Mouse (Mus musculus) forebrain, postnatal 0 days (tissue): ENCODE data around the gene Lfng. TPM values are rescaled to one million over a fixed set of nuclear protein-coding genes. Genes with fewer than 3 reads are reported as not detected.

Experiments used
- ATAC-seq: fragments of 200-750 bp; cut with Nextera tagmentation; 2 replicates; pipeline ENCODE4 v1.8.0; 2017; ENCODE audit warnings: mild to moderate bottlenecking, moderate library complexity
- DNase-seq: peaks from one replicate; pipeline ENCODE4 v3.0.0-alpha.2; 2015
- H3K27ac ChIP-seq: fragments of 300-500 bp; sonication (generic); 2 replicates; pipeline ENCODE4 v1.5.1; 2014; ENCODE audit warnings: low read depth, mild to moderate bottlenecking, antibody characterized with exemption, low read length, moderate library complexity, mixed read lengths
- H3K27me3 ChIP-seq: fragments of 300-500 bp; sonication (generic); 2 replicates; pipeline ENCODE4 v1.6.1; 2014; ENCODE audit warnings: mild to moderate bottlenecking, low read length, mixed read lengths; ENCODE audit not compliant: insufficient read depth
- H3K36me3 ChIP-seq: fragments of 300-500 bp; sonication (generic); 2 replicates; pipeline ENCODE4 v1.6.1; 2014; ENCODE audit warnings: mild to moderate bottlenecking, moderate library complexity; ENCODE audit not compliant: insufficient read depth
- H3K4me1 ChIP-seq: fragments of 300-500 bp; sonication (generic); 2 replicates; pipeline ENCODE4 v1.6.1; 2014; ENCODE audit warnings: antibody characterized with exemption; ENCODE audit not compliant: insufficient read depth
- H3K4me2 ChIP-seq: fragments of 300-500 bp; sonication (generic); 2 replicates; pipeline ENCODE4 v1.6.1; 2014; ENCODE audit warnings: low read depth, mild to moderate bottlenecking, moderate library complexity
- H3K4me3 ChIP-seq: fragments of 300-500 bp; sonication (generic); 2 replicates; pipeline ENCODE4 v1.5.1; 2014; ENCODE audit warnings: low read depth, low read length, mixed read lengths
- H3K9ac ChIP-seq: fragments of 300-500 bp; sonication (generic); 2 replicates; pipeline ENCODE4 v1.6.1; 2014; ENCODE audit warnings: mild to moderate bottlenecking
- H3K9me3 ChIP-seq: fragments of 300-500 bp; sonication (generic); 2 replicates; pipeline ENCODE4 v1.6.1; 2016; ENCODE audit warnings: low read length
- CTCF ChIP-seq: sonication (generic); IDR thresholded peaks from 2 replicates; pipeline ENCODE4 v1.5.1; 2016; ENCODE audit warnings: antibody characterized with exemption, control low read depth, low read depth
- WGBS: fragments of 180-500 bp; shearing (Covaris S2); extraction: QIAGEN DNeasy Blood & Tissue Kit; methylation state at CpG from one replicate; pipeline ENCODE4 v1.1.7; 2014; 5-methylcytosine and 5-hydroxymethylcytosine counted together
- polyA plus RNA-seq: library from polyadenylated mRNA; unstranded; fragments of >200 nt; fragmentation: Nextera tagmentation; extraction: Ambion mirVana; gene quantifications from 2 replicates; pipeline ENCODE4 v1.2.1, GENCODE M21; 2015
- total RNA-seq: library from RNA; depleted of rRNA; stranded (reverse); fragments of >200 nt; gene quantifications from 2 replicates; pipeline ENCODE4 v1.2.3, GENCODE M21; 2014

Gene Lfng
- total and polyA plus RNA-seq, 2 experiments from 2014 or later: 23.0 to 39.4 TPM

- H3K9me3 ChIP-seq: no peaks in the 10 kb centered on the region
- no peak for DNase-seq
- H3K27ac ChIP-seq: no peak overlapping the region
- no peaks in the 10 kb centered on the region for H3K4me1 ChIP-seq
- WGBS: 58% methylated on average over 5 of the region's 5 CpGs
- H3K4me3 ChIP-seq: no peak overlapping the region
- H3K9ac ChIP-seq: no peak overlapping the region
- ATAC-seq: no peak
- no peaks in the 10 kb centered on the region for H3K27me3 ChIP-seq
- no peak overlapping the region for H3K4me2 ChIP-seq
- no peaks in the 10 kb centered on the region for H3K36me3 ChIP-seq
- TF ChIP-seq CTCF: no peak
Observed at GRCm38 (mm10) chr5:140594846-140595245, 12.3 kb upstream of the Lfng start.

- 58% methylated on average over 3 of the region's 3 CpGs for WGBS
- H3K36me3 ChIP-seq: no peaks in the 10 kb centered on the region
- no peak overlapping the region for H3K9ac ChIP-seq
- no peak for ATAC-seq
- TF ChIP-seq CTCF: no peak
- no peaks in the 10 kb centered on the region for H3K9me3 ChIP-seq
- no peaks in the 10 kb centered on the region for H3K27me3 ChIP-seq
- H3K27ac ChIP-seq: no peak overlapping the region
- H3K4me2 ChIP-seq: no peak overlapping the region
- no peak for DNase-seq
- no peak overlapping the region for H3K4me3 ChIP-seq
- no peaks in the 10 kb centered on the region for H3K4me1 ChIP-seq
Observed at GRCm38 (mm10) chr5:140596426-140596825, 10.7 kb upstream of the Lfng start.

- no peaks in the 10 kb centered on the region for H3K36me3 ChIP-seq
- no peak overlapping the region for H3K4me3 ChIP-seq
- no peak for DNase-seq
- H3K27me3 ChIP-seq: no peaks in the 10 kb centered on the region
- H3K9ac ChIP-seq: no peak overlapping the region
- H3K4me1 ChIP-seq: no peaks in the 10 kb centered on the region
- H3K27ac ChIP-seq: no peak overlapping the region
- TF ChIP-seq CTCF: no peak
- no peak for ATAC-seq
- H3K9me3 ChIP-seq: no peaks in the 10 kb centered on the region
- 77% methylated on average over 18 of the region's 18 CpGs for WGBS
- no peak overlapping the region for H3K4me2 ChIP-seq
Observed at GRCm38 (mm10) chr5:140596927-140597588, 10.1 kb upstream of the Lfng start.

- H3K9me3 ChIP-seq: no peaks in the 10 kb centered on the region
- H3K27me3 ChIP-seq: no peaks in the 10 kb centered on the region
- WGBS: 86% methylated on average over 4 of the region's 4 CpGs
- H3K36me3 ChIP-seq: no peaks in the 10 kb centered on the region
- ATAC-seq (no peak), DNase-seq (no peak)
- H3K4me3 ChIP-seq: no peak overlapping the region
- TF ChIP-seq CTCF: no peak
- no peak overlapping the region for H3K4me2 ChIP-seq
- H3K4me1 ChIP-seq: no peaks in the 10 kb centered on the region
- no peak overlapping the region for H3K27ac ChIP-seq
- H3K9ac ChIP-seq: no peak overlapping the region
Observed at GRCm38 (mm10) chr5:140597787-140598186, 9.3 kb upstream of the Lfng start.

- no peak for DNase-seq
- no peak for ATAC-seq
- WGBS: 78% methylated on average over 5 of the region's 5 CpGs
Observed at GRCm38 (mm10) chr5:140599939-140600338, 7.2 kb upstream of the Lfng start.

GRCm38 (mm10) chr5:140601712-140602111 is 5.4 kb upstream of the Lfng start:
- no peak overlapping the region for H3K27ac ChIP-seq
- WGBS: 64% methylated on average over 12 of the region's 12 CpGs
- no peak overlapping the region for H3K9ac ChIP-seq
- peaks cover under 1% of the 10 kb centered on the region; the same call in 1 of the 2 replicates for H3K4me1 ChIP-seq
- ATAC-seq: peak; percentile 79
- no peaks in the 10 kb centered on the region for H3K9me3 ChIP-seq
- no peak overlapping the region for H3K4me3 ChIP-seq
- DNase-seq: no peak
- H3K27me3 ChIP-seq: peaks cover 12% of the 10 kb centered on the region
- no peak for TF ChIP-seq CTCF
- H3K36me3 ChIP-seq: no peaks in the 10 kb centered on the region
- no peak overlapping the region for H3K4me2 ChIP-seq

More at GRCm38 (mm10) chr5:140599939-140600338, 7.2 kb upstream of the Lfng start:
- Histone ChIP-seq H3K27me3 (no peaks in the 10 kb centered on the region), H3K9me3 (no peaks in the 10 kb centered on the region), H3K4me2 (no peak overlapping the region), H3K4me1 (no peaks in the 10 kb centered on the region), H3K9ac (no peak overlapping the region), H3K27ac (no peak overlapping the region), H3K36me3 (no peaks in the 10 kb centered on the region), H3K4me3 (no peak overlapping the region)
- TF ChIP-seq CTCF: no peak

GRCm38 (mm10) chr5:140602540-140602939 is 4.6 kb upstream of the Lfng start:
- Histone ChIP-seq H3K4me2 (no peak overlapping the region), H3K27me3 (peaks cover 18% of the 10 kb centered on the region), H3K9me3 (no peaks in the 10 kb centered on the region), H3K27ac (no peak overlapping the region), H3K4me3 (no peak overlapping the region), H3K4me1 (peaks cover 4% of the 10 kb centered on the region; the same call in 1 of the 2 replicates), H3K9ac (no peak overlapping the region), H3K36me3 (no peaks in the 10 kb centered on the region)
- TF ChIP-seq CTCF: no peak
- 66% methylated on average over 2 of the region's 2 CpGs for WGBS
- DNase-seq (no peak), ATAC-seq (no peak)
